Mouse (Mus musculus): ENCODE measurements around the gene Gm9045. TPM values are rescaled to one million over a fixed set of nuclear protein-coding genes. Genes with fewer than 3 reads are reported as not detected.

The Gm9045 gene
- polyA plus RNA-seq, 1 experiment from 2014 or later: not detected

Other genes with a start within 250 kb of the Gm9045 start
- 41.2 and 46.1 TPM in 2 replicates for gene Mdm1, start 196.0 kb downstream of the Gm9045 start, polyA plus RNA-seq (2015; fragmentation: Nextera tagmentation; extraction: Ambion mirVana)
- gene Il22, start 132.9 kb downstream of the Gm9045 start, polyA plus RNA-seq (2015; fragmentation: Nextera tagmentation; extraction: Ambion mirVana): not detected in 2 replicates
- gene Gm32717, start 97.1 kb downstream of the Gm9045 start, polyA plus RNA-seq (2015; fragmentation: Nextera tagmentation; extraction: Ambion mirVana): 0.23 and 0.26 TPM in 2 replicates
- gene Gm32802, start 79.1 kb downstream of the Gm9045 start, polyA plus RNA-seq (2015; fragmentation: Nextera tagmentation; extraction: Ambion mirVana): 0.23 and 0.26 TPM in 2 replicates
- not detected in 2 replicates for gene Iltifb, start 42.8 kb downstream of the Gm9045 start, polyA plus RNA-seq (2015; fragmentation: Nextera tagmentation; extraction: Ambion mirVana)
- 0.11 TPM in 1 of 2 replicates, not detected in the other for gene Gm9040, start 10.9 kb downstream of the Gm9045 start, polyA plus RNA-seq (2015; fragmentation: Nextera tagmentation; extraction: Ambion mirVana)
- gene Gm9044, start 5.4 kb downstream of the Gm9045 start, polyA plus RNA-seq (2015; fragmentation: Nextera tagmentation; extraction: Ambion mirVana): 0.11 TPM in 1 of 2 replicates, not detected in the other
- gene Gm9046, start 5.4 kb upstream of the Gm9045 start, polyA plus RNA-seq (2015; fragmentation: Nextera tagmentation; extraction: Ambion mirVana): not detected in 2 replicates
- gene Gm9048, start 10.8 kb upstream of the Gm9045 start, polyA plus RNA-seq (2015; fragmentation: Nextera tagmentation; extraction: Ambion mirVana): 0.14 TPM in 1 of 2 replicates, not detected in the other
- not detected in 2 replicates for gene Gm9049, start 16.3 kb upstream of the Gm9045 start, polyA plus RNA-seq (2015; fragmentation: Nextera tagmentation; extraction: Ambion mirVana)
- not detected in 2 replicates for gene Ifng, start 103.2 kb upstream of the Gm9045 start, polyA plus RNA-seq (2015; fragmentation: Nextera tagmentation; extraction: Ambion mirVana)